Mouse (Mus musculus) MEL (cell line): Measurements from ENCODE around the gene D130043K22Rik. TPM values are rescaled to one million over a fixed set of nuclear protein-coding genes. Genes with fewer than 3 reads are reported as not detected.

Source experiments
- DNase-seq: peaks from one replicate; pipeline ENCODE4 v3.0.0; 2011; ENCODE audit warnings: low read depth, low spot score
- H3K27ac ChIP-seq: 2 replicates; pipeline ENCODE4 v1.5.1; 2012; ENCODE audit warnings: low read depth, mild to moderate bottlenecking, control low read depth, low read length, moderate library complexity; ENCODE audit not compliant: control insufficient read depth
- H3K27me3 ChIP-seq, 2 experiments: fragments of 150-350 bp in 1 of 2; sonication (generic) in 1 of 2; 2 replicates each; pipeline ENCODE4 v1.6.1; 2012; ENCODE audit warnings: low read length in 2 of 2, mild to moderate bottlenecking in 2 of 2, improper control_type of control experiment in 1 of 2, moderate library complexity in 1 of 2; ENCODE audit not compliant: insufficient read depth in 2 of 2, control insufficient read depth in 1 of 2
- H3K36me3 ChIP-seq, 2 experiments: 2 replicates each; pipeline ENCODE4 v1.6.1; 2012 to 2014; ENCODE audit warnings: low read length in 2 of 2, improper control_type of control experiment in 1 of 2, inconsistent platforms in 1 of 2, mild to moderate bottlenecking in 1 of 2; ENCODE audit not compliant: insufficient read depth in 2 of 2, control insufficient read depth in 1 of 2
- H3K4me1 ChIP-seq, 2 experiments: fragments of 150-350 bp in 1 of 2; sonication (generic) in 1 of 2; 2 replicates each; pipeline ENCODE4 v1.6.1; 2012; ENCODE audit warnings: low read length in 2 of 2, improper control_type of control experiment in 1 of 2, mild to moderate bottlenecking in 1 of 2; ENCODE audit not compliant: insufficient read depth in 2 of 2, control insufficient read depth in 1 of 2
- H3K4me3 ChIP-seq, 2 experiments: fragments of 150-350 bp in 1 of 2; sonication (generic) in 1 of 2; 2 replicates each; pipeline ENCODE4 v1.5.1; 2012; ENCODE audit warnings: low read depth in 2 of 2, low read length in 2 of 2, mild to moderate bottlenecking in 2 of 2, moderate library complexity in 2 of 2, control low read depth in 1 of 2, improper control_type of control experiment in 1 of 2; ENCODE audit not compliant: control insufficient read depth in 1 of 2, insufficient read depth in 1 of 2
- H3K79me2 ChIP-seq: 2 replicates; pipeline ENCODE4 v1.6.1; 2012; ENCODE audit warnings: mild to moderate bottlenecking, low read length, moderate library complexity; ENCODE audit not compliant: control insufficient read depth, poor library complexity, insufficient read depth
- H3K9ac ChIP-seq: 2 replicates; pipeline ENCODE4 v1.6.1; 2012; ENCODE audit warnings: low read depth, mild to moderate bottlenecking, control low read depth, low read length, moderate library complexity; ENCODE audit not compliant: control insufficient read depth, poor library complexity, severe bottlenecking
- H3K9me3 ChIP-seq: fragments of 150-350 bp; sonication (generic); replicated peaks from 2 replicates; pipeline ENCODE4 v1.6.1; 2012; ENCODE audit warnings: mild to moderate bottlenecking, low read length, improper control_type of control experiment, moderate library complexity; ENCODE audit not compliant: insufficient read depth
- CHD1 ChIP-seq: IDR thresholded peaks from 2 replicates; pipeline ENCODE4 v1.6.1; 2012; ENCODE audit warnings: low read depth, mild to moderate bottlenecking, inconsistent platforms, low read length, improper control_type of control experiment
- CTCF ChIP-seq, 3 experiments: IDR thresholded peaks in 2 of 3; conservative IDR thresholded peaks in 1 of 3; 2 replicates each; pipeline ENCODE4 v1.5.1; 2011 to 2012; ENCODE audit warnings: low read length in 3 of 3, low read depth in 2 of 3, mild to moderate bottlenecking in 2 of 3, improper control_type of control experiment in 1 of 3, inconsistent platforms in 1 of 3, mixed read lengths in 1 of 3, moderate library complexity in 1 of 3; ENCODE audit not compliant: control insufficient read depth in 1 of 3, insufficient read depth in 1 of 3, poor library complexity in 1 of 3, severe bottlenecking in 1 of 3
- E2F4 ChIP-seq: IDR thresholded peaks from 2 replicates; pipeline ENCODE4 v1.6.1; 2011; ENCODE audit warnings: low read depth, low read length, improper control_type of control experiment, borderline replicate concordance
- HCFC1 ChIP-seq: IDR thresholded peaks from 2 replicates; pipeline ENCODE4 v1.6.1; 2012; ENCODE audit warnings: low read depth, mild to moderate bottlenecking, inconsistent platforms, low read length, improper control_type of control experiment, moderate library complexity
- JUND ChIP-seq: IDR thresholded peaks from 2 replicates; pipeline ENCODE4 v1.6.1; 2011; ENCODE audit warnings: low read depth, mild to moderate bottlenecking, improper control_type of control experiment, low read length
- MAFK ChIP-seq: IDR thresholded peaks from 2 replicates; pipeline ENCODE4 v1.6.1; 2011; ENCODE audit warnings: low read depth, mild to moderate bottlenecking, low read length, improper control_type of control experiment, borderline replicate concordance
- RCOR1 ChIP-seq: IDR thresholded peaks from 2 replicates; pipeline ENCODE4 v1.6.1; 2012; ENCODE audit warnings: low read depth, mild to moderate bottlenecking, inconsistent platforms, low read length, improper control_type of control experiment
- SIN3A ChIP-seq: IDR thresholded peaks from 2 replicates; pipeline ENCODE4 v1.6.1; 2012; ENCODE audit warnings: low read length, improper control_type of control experiment, inconsistent platforms
- SMC3 ChIP-seq: IDR thresholded peaks from 2 replicates; pipeline ENCODE4 v1.6.1; 2011; ENCODE audit warnings: low read depth, low read length, improper control_type of control experiment
- UBTF ChIP-seq: IDR thresholded peaks from 2 replicates; pipeline ENCODE4 v1.6.1; 2012; ENCODE audit warnings: low read depth, mild to moderate bottlenecking, inconsistent platforms, low read length, improper control_type of control experiment, moderate library complexity, borderline replicate concordance; ENCODE audit not compliant: insufficient read depth
- USF2 ChIP-seq, 2 experiments: IDR thresholded peaks; 2 replicates each; pipeline ENCODE4 v1.6.1; 2011 to 2012; ENCODE audit warnings: improper control_type of control experiment in 2 of 2, low read length in 2 of 2, borderline replicate concordance in 1 of 2, inconsistent platforms in 1 of 2, low read depth in 1 of 2, mild to moderate bottlenecking in 1 of 2; ENCODE audit not compliant: insufficient read depth in 1 of 2
- ZMIZ1 ChIP-seq: IDR thresholded peaks from 2 replicates; pipeline ENCODE4 v1.6.1; 2012; ENCODE audit warnings: low read depth, mild to moderate bottlenecking, inconsistent platforms, low read length, improper control_type of control experiment, moderate library complexity
- polyA plus RNA-seq, 2 experiments: library from polyadenylated mRNA; stranded (reverse) in 1 of 2; unstranded in 1 of 2; fragments of >175 nt in 1 of 2; fragments of >200 nt in 1 of 2; gene quantifications; 2 replicates each; pipeline versions ENCODE4 v1.2.1 to v1.2.4; 2012; ENCODE audit warnings: low replicate concordance in 2 of 2, low read depth in 1 of 2; ENCODE audit not compliant: insufficient read length in 2 of 2, insufficient read depth in 1 of 2, missing spikeins in 1 of 2
- total RNA-seq: library from RNA; depleted of rRNA; stranded (reverse); fragments of 300-350 nt; gene quantifications from 2 replicates; pipeline ENCODE4 v1.2.3, GENCODE M21; 2012

Gene D130043K22Rik
- total and polyA plus RNA-seq, 3 experiments: not detected

DNA sequence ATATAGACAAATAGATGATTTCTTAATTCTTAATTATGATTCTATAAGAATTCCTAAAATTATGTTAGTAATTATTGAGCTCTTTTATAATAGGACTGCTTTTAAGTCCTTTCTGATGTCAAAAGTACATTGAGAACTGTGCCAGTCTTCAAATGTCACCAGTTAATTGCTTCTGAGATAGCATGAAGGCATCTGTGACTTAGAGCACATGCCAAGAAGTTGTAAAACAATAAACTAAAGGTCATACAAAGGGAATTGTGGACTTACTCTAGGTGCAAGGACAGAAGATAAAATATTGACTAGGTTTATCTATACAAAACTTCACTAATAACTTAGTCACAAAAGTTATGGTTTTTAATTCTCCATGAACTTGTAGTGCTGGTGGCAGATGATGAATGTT lies 14.2 kb downstream of the D130043K22Rik start:
- Histone ChIP-seq H3K4me3 (no peak overlapping the region), H3K36me3 (no peaks in the 10 kb centered on the region)
- no peak for DNase-seq
- TF ChIP-seq SMC3: no peak
- no peak for TF ChIP-seq CHD1
- no peak for TF ChIP-seq CTCF (IDR thresholded peaks at IDR 0.05 in 2 of 3, conservative IDR thresholded peaks at IDR 0.05 in 1 of 3; ENCODE audit: control insufficient read depth in 1 of 3, insufficient read depth in 1 of 3, low read depth in 2 of 3, low read length in 3 of 3, poor library complexity in 1 of 3, severe bottlenecking in 1 of 3)
- TF ChIP-seq USF2 (IDR thresholded peaks at IDR 0.05; ENCODE audit: borderline replicate concordance in 1 of 2, insufficient read depth in 1 of 2, low read depth in 1 of 2, low read length in 2 of 2): no peak
- TF ChIP-seq, all 39 proteins: peak for 0
- Histone ChIP-seq H3K27me3 (no peaks in the 10 kb centered on the region; a peak in 1 of 4 replicates), H3K27ac (no peak overlapping the region), H3K4me1 (no peaks in the 10 kb centered on the region), H3K79me2 (no peaks in the 10 kb centered on the region), H3K9me3 (no peaks in the 10 kb centered on the region), H3K9ac (no peak overlapping the region)

DNA sequence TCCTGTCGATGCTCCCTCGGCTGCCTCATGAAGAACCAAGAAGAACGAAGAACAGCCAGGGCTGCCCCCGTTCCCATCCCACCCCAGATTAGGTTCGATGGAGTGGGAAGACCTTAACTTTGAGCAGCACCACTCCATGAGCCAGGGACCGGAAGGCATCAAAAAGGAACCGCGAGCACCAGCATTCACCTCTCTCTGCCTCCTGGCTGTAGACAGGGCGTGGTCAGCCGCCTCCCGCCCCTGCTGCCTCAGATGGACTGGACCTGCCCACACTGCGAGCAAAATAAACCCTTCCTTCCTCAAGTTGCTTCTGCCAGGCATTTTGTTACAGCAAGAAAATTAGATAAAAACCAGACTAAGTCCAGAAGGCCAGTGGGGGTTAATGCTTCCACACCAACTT lies 16.1 kb downstream of the D130043K22Rik start:
- no peaks in the 10 kb centered on the region for H3K79me2 ChIP-seq
- H3K4me3 ChIP-seq: no peak overlapping the region
- no peak for DNase-seq
- H3K36me3 ChIP-seq: no peaks in the 10 kb centered on the region
- H3K9me3 ChIP-seq: no peaks in the 10 kb centered on the region
- TF ChIP-seq JUND (no peak), CHD1 (no peak), MAFK (no peak), USF2 (IDR thresholded peaks at IDR 0.05; ENCODE audit: borderline replicate concordance in 1 of 2, insufficient read depth in 1 of 2, low read depth in 1 of 2, low read length in 2 of 2) (no peak), E2F4 (no peak), UBTF (no peak), HCFC1 (no peak), RCOR1 (no peak), SIN3A (no peak)
- TF ChIP-seq, all 39 proteins: peak for 0
- no peaks in the 10 kb centered on the region for H3K4me1 ChIP-seq
- H3K27ac ChIP-seq: no peak overlapping the region
- no peaks in the 10 kb centered on the region; a peak in 1 of 4 replicates for H3K27me3 ChIP-seq
- no peak overlapping the region for H3K9ac ChIP-seq

DNA sequence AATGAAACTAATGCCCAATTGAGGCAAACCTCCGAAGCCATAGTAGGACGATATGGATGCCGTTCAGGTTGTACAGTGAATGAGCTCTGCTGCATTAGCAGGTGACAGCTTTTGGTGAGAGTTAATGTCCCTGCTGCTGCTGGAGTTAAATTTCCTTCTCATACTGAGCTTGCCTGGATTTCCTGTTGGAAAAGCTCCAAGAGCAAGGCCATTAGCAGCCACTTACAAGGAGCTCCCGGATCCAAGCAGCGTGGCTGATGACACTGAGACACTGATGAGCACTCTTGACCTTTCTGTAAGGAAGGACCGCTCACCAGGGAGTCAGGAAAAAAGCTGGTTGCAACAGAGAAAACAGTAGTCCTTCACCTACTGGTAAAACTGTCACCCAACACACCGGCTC lies 17.1 kb downstream of the D130043K22Rik start:
- no peaks in the 10 kb centered on the region for H3K9me3 ChIP-seq
- no peak for TF ChIP-seq CTCF (IDR thresholded peaks at IDR 0.05 in 2 of 3, conservative IDR thresholded peaks at IDR 0.05 in 1 of 3; ENCODE audit: control insufficient read depth in 1 of 3, insufficient read depth in 1 of 3, low read depth in 2 of 3, low read length in 3 of 3, poor library complexity in 1 of 3, severe bottlenecking in 1 of 3)
- no peak for TF ChIP-seq ZMIZ1
- no peak for DNase-seq

More for the DNA sequence above, 17.1 kb downstream of the D130043K22Rik start:
- Histone ChIP-seq H3K36me3 (no peaks in the 10 kb centered on the region), H3K4me1 (peaks cover 0 to 3% of the 10 kb centered on the region in 2 experiments; a peak in 1 of 4 replicates), H3K27ac (no peak overlapping the region), H3K9ac (no peak overlapping the region), H3K27me3 (no peaks in the 10 kb centered on the region; a peak in 1 of 4 replicates), H3K4me3 (no peak overlapping the region), H3K79me2 (no peaks in the 10 kb centered on the region)
